Mouse (Mus musculus) heart, adult 18-20 months (tissue): Measurements from ENCODE around the gene Pak7. TPM values are rescaled to one million over a fixed set of nuclear protein-coding genes. Genes with fewer than 3 reads are reported as not detected.

Source experiments
- total RNA-seq, 2 experiments: library from RNA; stranded (reverse); gene quantifications; 2 replicates each; pipeline ENCODE4 v1.2.3; 2021

The Pak7 gene
- total RNA-seq, 2 experiments from 2014 or later = 0.23 to 0.45 TPM

Other genes starting within 250 kb of the Pak7 start
- 1 to 10 TPM in 1 of 2 experiments, under 1 TPM in 1; 0.92 to 2.3 TPM for gene Ankef1, start 113.9 kb upstream of the Pak7 start, total RNA-seq